Mouse (Mus musculus) ES-E14 (cell line): ENCODE data around the gene Nt5c2. TPM values are rescaled to one million over a fixed set of nuclear protein-coding genes. Genes with fewer than 3 reads are reported as not detected.

ENCODE experiments used
- DNase-seq: peaks from one replicate; pipeline ENCODE4 v3.0.0-alpha.2; 2013; ENCODE audit warnings: low read depth, low spot score
- H3K27ac ChIP-seq: 2 replicates; pipeline ENCODE4 v1.5.1; 2012; ENCODE audit warnings: low read depth, mild to moderate bottlenecking, low read length, moderate library complexity, mixed read lengths; ENCODE audit not compliant: poor library complexity, insufficient read depth, severe bottlenecking
- H3K36me3 ChIP-seq: 2 replicates; pipeline ENCODE4 v1.6.1; 2012; ENCODE audit warnings: mild to moderate bottlenecking, low read length, moderate library complexity, mixed read lengths; ENCODE audit not compliant: control insufficient read depth, poor library complexity, insufficient read depth, severe bottlenecking
- H3K4me1 ChIP-seq, 2 experiments: fragments of 150-350 bp in 1 of 2; sonication (generic) in 1 of 2; 2 replicates each; pipeline ENCODE4 v1.6.1; 2012; ENCODE audit warnings: low read length in 2 of 2, mild to moderate bottlenecking in 1 of 2, mixed read lengths in 1 of 2; ENCODE audit not compliant: control insufficient read depth in 2 of 2, insufficient read depth in 2 of 2, poor library complexity in 1 of 2
- H3K4me3 ChIP-seq, 2 experiments: fragments of 150-350 bp in 1 of 2; sonication (generic) in 1 of 2; 2 replicates each; pipeline ENCODE4 v1.5.1; 2012; ENCODE audit warnings: low read length in 2 of 2, low read depth in 1 of 2, mild to moderate bottlenecking in 1 of 2, mixed read lengths in 1 of 2; ENCODE audit not compliant: insufficient read depth in 1 of 2, poor library complexity in 1 of 2, severe bottlenecking in 1 of 2
- H3K9ac ChIP-seq: 2 replicates; pipeline ENCODE4 v1.6.1; 2012; ENCODE audit warnings: low read depth, mild to moderate bottlenecking, low read length, mixed read lengths; ENCODE audit not compliant: poor library complexity, insufficient read depth, severe bottlenecking
- H3K9me3 ChIP-seq: fragments of 150-350 bp; sonication (generic); 2 replicates; pipeline ENCODE4 v1.6.1; 2012; ENCODE audit warnings: low read depth, mild to moderate bottlenecking, low read length; ENCODE audit not compliant: control insufficient read depth, insufficient read depth
- CHD2 ChIP-seq: IDR thresholded peaks from 2 replicates; pipeline ENCODE4 v1.6.1; 2014; ENCODE audit warnings: mild to moderate bottlenecking, low read depth, low read length, inconsistent platforms
- HCFC1 ChIP-seq: IDR thresholded peaks from 2 replicates; pipeline ENCODE4 v1.6.1; 2012; ENCODE audit warnings: low read length, inconsistent platforms, borderline replicate concordance; ENCODE audit not compliant: insufficient read depth
- MAFK ChIP-seq: IDR thresholded peaks from 2 replicates; pipeline ENCODE4 v1.6.1; 2014; ENCODE audit warnings: mild to moderate bottlenecking, low read depth, low read length, inconsistent platforms; ENCODE audit not compliant: insufficient read depth
- ZC3H11A ChIP-seq: IDR thresholded peaks from 2 replicates; pipeline ENCODE4 v1.6.1; 2012; ENCODE audit warnings: low read depth, mild to moderate bottlenecking, inconsistent platforms, low read length, borderline replicate concordance
- ZNF384 ChIP-seq: IDR thresholded peaks from 2 replicates; pipeline ENCODE4 v1.6.1; 2012; ENCODE audit warnings: low read depth, low read length, inconsistent platforms
- in situ Hi-C, 2 experiments: fragments of 600-800 bp; cut with MboI; formaldehyde crosslinking; loops; one replicate each; pipeline ENCODE4 v1.15.1; 2025; ENCODE audit warnings: low sequenced_read_pairs in 2 of 2, inconsistent platforms in 1 of 2; ENCODE audit not compliant: unreplicated experiment in 2 of 2
- total RNA-seq: library from RNA; depleted of rRNA; stranded (reverse); fragments of 300-350 nt; gene quantifications from 2 replicates; pipeline ENCODE4 v1.2.3, GENCODE M21; 2012

The Nt5c2 gene
- total RNA-seq, 1 experiment, result 27.0 TPM

- no peak for TF ChIP-seq MAFK
- TF ChIP-seq HCFC1, result no peak
- no peak for TF ChIP-seq ZNF384
- no peak for TF ChIP-seq CHD2
- TF ChIP-seq ZC3H11A, result no peak
- H3K27ac ChIP-seq, result no peak overlapping the region
- no peaks in the 10 kb centered on the region for H3K9me3 ChIP-seq
- in situ Hi-C loops, result no loop called here
- peaks cover 11 to 15% of the 10 kb centered on the region in 2 experiments for H3K4me1 ChIP-seq
- H3K36me3 ChIP-seq, result peaks cover 34% of the 10 kb centered on the region
- no peak for DNase-seq
- H3K4me3 ChIP-seq, result no peak overlapping the region
- H3K9ac ChIP-seq, result no peak overlapping the region
These were observed 31.4 kb upstream of the Nt5c2 start for GRCm38 (mm10) chr19:47046343-47046742.

- no peak overlapping the region for H3K4me3 ChIP-seq
- H3K9ac ChIP-seq, result no peak overlapping the region
- H3K4me1 ChIP-seq, result peaks cover 7 to 9% of the 10 kb centered on the region in 2 experiments; a peak in 2 of 4 replicates
- H3K27ac ChIP-seq, result no peak overlapping the region
- peaks cover 47% of the 10 kb centered on the region for H3K36me3 ChIP-seq
- TF ChIP-seq MAFK (no peak), CHD2 (no peak), ZC3H11A (no peak)
- DNase-seq, result no peak
- in situ Hi-C loops, result no loop called here
- no peaks in the 10 kb centered on the region for H3K9me3 ChIP-seq
These were observed 28.7 kb upstream of the Nt5c2 start for GRCm38 (mm10) chr19:47043608-47044007.

GRCm38 (mm10) chr19:47040720-47041473 lies 25.9 kb upstream of the Nt5c2 start:
- H3K36me3 ChIP-seq, result peaks cover 43% of the 10 kb centered on the region
- TF ChIP-seq ZC3H11A (no peak), MAFK (no peak), CHD2 (no peak), HCFC1 (no peak), ZNF384 (no peak)
- 0 out of 4 replicates have a peak, but pooled peaks cover 1 to 3% of the 10 kb centered on the region in 2 experiments for H3K4me1 ChIP-seq
- in situ Hi-C loops, result no loop called here
- H3K9ac ChIP-seq, result no peak overlapping the region
- DNase-seq, result no peak
- no peak overlapping the region for H3K4me3 ChIP-seq
- no peaks in the 10 kb centered on the region for H3K9me3 ChIP-seq
- H3K27ac ChIP-seq, result no peak overlapping the region

- H3K9ac ChIP-seq, result no peak overlapping the region
- TF ChIP-seq CHD2 (no peak), ZC3H11A (no peak), HCFC1 (no peak), MAFK (no peak), ZNF384 (no peak)
- peaks cover 41% of the 10 kb centered on the region for H3K36me3 ChIP-seq
- in situ Hi-C loops, result no loop called here
- H3K27ac ChIP-seq, result no peak overlapping the region
- no peak overlapping the region for H3K4me3 ChIP-seq
- 0 out of 4 replicates have a peak, but pooled peaks cover 0 to 2% of the 10 kb centered on the region in 2 experiments for H3K4me1 ChIP-seq
- no peaks in the 10 kb centered on the region for H3K9me3 ChIP-seq
- DNase-seq, result no peak
These were observed 21.6 kb upstream of the Nt5c2 start for GRCm38 (mm10) chr19:47036596-47036995.
